Mouse (Mus musculus): ENCODE results near the gene Vgll4. TPM values are rescaled to one million over a fixed set of nuclear protein-coding genes. Genes with fewer than 3 reads are reported as not detected.
A peak's percentile ranks its signal among the peaks of the same experiment; 100 is the strongest.
"Not testable (repeated sequence)": the region's sequence is repeated elsewhere in the genome, so short reads cannot be mapped to it uniquely, and the experiment has no call there.

The Vgll4 gene
- polyA plus RNA-seq, 1 experiment from 2014 or later, result 10.4 TPM

GRCm38 (mm10) chr6:114926369-114927157 lies 43.2 kb downstream of the Vgll4 start:
- WGBS (ENCODE audit: missing documents), result 14% methylated on average over 6 of the region's 6 CpGs
- no peak overlapping the region for H3K4me3 ChIP-seq (ENCODE audit: inconsistent target)

GRCm38 (mm10) chr6:114925196-114925595 lies 44.6 kb downstream of the Vgll4 start:
- Histone ChIP-seq H3K27ac (no peak overlapping the region), H3K4me3 (ENCODE audit: inconsistent target) (no peak overlapping the region), H3K79me2 (ENCODE audit: inconsistent target) (peaks cover 10% of the 10 kb centered on the region), H3K36me3 (ENCODE audit: inconsistent target) (no peaks in the 10 kb centered on the region)
- 97% methylated on average over 3 of the region's 4 CpGs for WGBS (ENCODE audit: missing documents)

More at GRCm38 (mm10) chr6:114926369-114927157, 43.2 kb downstream of the Vgll4 start:
- Histone ChIP-seq H3K79me2 (ENCODE audit: inconsistent target) (no peaks in the 10 kb centered on the region), H3K36me3 (ENCODE audit: inconsistent target) (no peaks in the 10 kb centered on the region), H3K27ac (no peak overlapping the region)

- H3K4me3 ChIP-seq (ENCODE audit: inconsistent target); H3K36me3 ChIP-seq (ENCODE audit: inconsistent target); H3K27ac ChIP-seq: not testable (repeated sequence)
- WGBS (ENCODE audit: missing documents), result 67% methylated on average over 5 of the region's 7 CpGs
- peaks cover 37% of the 10 kb centered on the region for H3K79me2 ChIP-seq (ENCODE audit: inconsistent target)
These were observed 47.3 kb downstream of the Vgll4 start for GRCm38 (mm10) chr6:114922355-114923096.

- H3K27ac ChIP-seq, result peak overlapping the region; percentile 82
- H3K36me3 ChIP-seq (ENCODE audit: inconsistent target), result no peaks in the 10 kb centered on the region
- H3K4me3 ChIP-seq (ENCODE audit: inconsistent target), result peak overlapping the region; percentile 76
- peaks cover 44% of the 10 kb centered on the region for H3K79me2 ChIP-seq (ENCODE audit: inconsistent target)
- 3% methylated on average over 15 of the region's 15 CpGs for WGBS (ENCODE audit: missing documents)
These were observed 48.0 kb downstream of the Vgll4 start for GRCm38 (mm10) chr6:114921632-114922354.

- H3K27ac ChIP-seq, result peak overlapping the region; percentile 82
- H3K4me3 ChIP-seq (ENCODE audit: inconsistent target), result peak overlapping the region; percentile 76
- no peaks in the 10 kb centered on the region for H3K36me3 ChIP-seq (ENCODE audit: inconsistent target)
- H3K79me2 ChIP-seq (ENCODE audit: inconsistent target), result peaks cover 54% of the 10 kb centered on the region
- WGBS (ENCODE audit: missing documents), result under 1% methylated on average over 17 of the region's 17 CpGs
These were observed 49.0 kb downstream of the Vgll4 start for GRCm38 (mm10) chr6:114920523-114921445.

- H3K36me3 ChIP-seq (ENCODE audit: inconsistent target), result no peaks in the 10 kb centered on the region
- H3K4me3 ChIP-seq (ENCODE audit: inconsistent target), result peak overlapping the region; percentile 76
- H3K27ac ChIP-seq, result peak overlapping the region; percentile 82
- peaks cover 64% of the 10 kb centered on the region for H3K79me2 ChIP-seq (ENCODE audit: inconsistent target)
- 2% methylated on average over 6 of the region's 9 CpGs for WGBS (ENCODE audit: missing documents)
These were observed 50.0 kb downstream of the Vgll4 start for GRCm38 (mm10) chr6:114919670-114920313.

GRCm38 (mm10) chr6:114918994-114919393 lies 50.8 kb downstream of the Vgll4 start:
- no peak overlapping the region for H3K4me3 ChIP-seq (ENCODE audit: inconsistent target)
- H3K79me2 ChIP-seq (ENCODE audit: inconsistent target), result peaks cover 72% of the 10 kb centered on the region
- no peaks in the 10 kb centered on the region for H3K36me3 ChIP-seq (ENCODE audit: inconsistent target)
- WGBS (ENCODE audit: missing documents), result 59% methylated on average over 8 of the region's 9 CpGs
- no peak overlapping the region for H3K27ac ChIP-seq

- H3K27ac ChIP-seq, result peak overlapping the region; percentile 17
- H3K36me3 ChIP-seq (ENCODE audit: inconsistent target), result no peaks in the 10 kb centered on the region
- H3K79me2 ChIP-seq (ENCODE audit: inconsistent target), result peaks cover 82% of the 10 kb centered on the region
- WGBS (ENCODE audit: missing documents), result 33% methylated on average over 14 of the region's 14 CpGs
- H3K4me3 ChIP-seq (ENCODE audit: inconsistent target), result no peak overlapping the region
These were observed 51.8 kb downstream of the Vgll4 start for GRCm38 (mm10) chr6:114917770-114918635.

GRCm38 (mm10) chr6:114917129-114917528 lies 52.7 kb downstream of the Vgll4 start:
- Histone ChIP-seq H3K79me2 (ENCODE audit: inconsistent target) (peaks cover 90% of the 10 kb centered on the region), H3K4me3 (ENCODE audit: inconsistent target) (no peak overlapping the region), H3K27ac (0 out of 2 replicates have a peak overlapping the region, but pooled peaks have one; percentile 49), H3K36me3 (ENCODE audit: inconsistent target) (no peaks in the 10 kb centered on the region)
- WGBS (ENCODE audit: missing documents), result 63% methylated on average over 11 of the region's 11 CpGs

- 13% methylated on average over 5 of the region's 5 CpGs for WGBS (ENCODE audit: missing documents)
These were observed 53.1 kb downstream of the Vgll4 start for GRCm38 (mm10) chr6:114916715-114916992.

GRCm38 (mm10) chr6:114915915-114916714 lies 53.7 kb downstream of the Vgll4 start:
- WGBS (ENCODE audit: missing documents), result 4% methylated on average over 17 of the region's 19 CpGs
- Histone ChIP-seq H3K79me2 (ENCODE audit: inconsistent target) (peaks cover 100% of the 10 kb centered on the region), H3K36me3 (ENCODE audit: inconsistent target) (no peaks in the 10 kb centered on the region), H3K27ac (peak overlapping the region; percentile 49), H3K4me3 (ENCODE audit: inconsistent target) (peak overlapping the region; percentile 2; the same call in 1 of the 2 replicates)

More at GRCm38 (mm10) chr6:114916715-114916992, 53.1 kb downstream of the Vgll4 start:
- H3K36me3 ChIP-seq (ENCODE audit: inconsistent target), result no peaks in the 10 kb centered on the region
- peak overlapping the region; percentile 2; the same call in 1 of the 2 replicates for H3K4me3 ChIP-seq (ENCODE audit: inconsistent target)
- peaks cover 95% of the 10 kb centered on the region for H3K79me2 ChIP-seq (ENCODE audit: inconsistent target)
- peak overlapping the region; percentile 49 for H3K27ac ChIP-seq

- no peaks in the 10 kb centered on the region for H3K36me3 ChIP-seq (ENCODE audit: inconsistent target)
- H3K27ac ChIP-seq, result no peak overlapping the region
- peaks cover 100% of the 10 kb centered on the region for H3K79me2 ChIP-seq (ENCODE audit: inconsistent target)
- H3K4me3 ChIP-seq (ENCODE audit: inconsistent target), result no peak overlapping the region
- WGBS (ENCODE audit: missing documents), result 90% methylated on average over 10 of the region's 10 CpGs
These were observed 55.6 kb downstream of the Vgll4 start for GRCm38 (mm10) chr6:114914041-114914716.

Data from macrophage (primary cell).